ENCODE assay signal across 8 mouse cellular contexts in genomic region chr19:44195138-44195537, GRCm38 (mm10). TPM values are rescaled to one million over a fixed set of nuclear protein-coding genes. Genes with fewer than 3 reads are reported as not detected.
DNase-seq lines count a peak whose midpoint lies in the region.

No protein-coding gene starts in this region.

- DNase-seq in heart, adult 11 months: peak; percentile 88
- DNase-seq in heart, postnatal 25 days (ENCODE audit: low spot score): no peak
- peak; percentile 85 for DNase-seq in ZHBTc4 (ENCODE audit: low read depth, low spot score)
- DNase-seq in cerebellum, postnatal 36 days: peak; percentile 80 to 81
- peak; percentile 78 for DNase-seq in gastrocnemius, postnatal 10 days
- peak; percentile 38 for DNase-seq in layer of hippocampus, adult 9-10 months (ENCODE audit: low spot score)
- DNase-seq in lung, postnatal 4 days: peak; percentile 63 to 75
- DNase-seq in spleen, postnatal 10 days (ENCODE audit: low spot score in 2 of 2): peak; percentile 33 to 77

- intact Hi-C loops in heart, postnatal 25 days (cut with DNase I): loop anchor here (2.0 kb wide), 1 partner anchor 100 kb away; no protein-coding TSS in a partner anchor

RNA-seq across cellular contexts. Expression of gene Pkd2l1, which starts 2.9 kb away (rescaled TPM):
- total RNA-seq in heart, postnatal 25 days (2021): not detected
- total RNA-seq in gastrocnemius, postnatal 10 days (2021): not detected

RNA-seq across cellular contexts. Expression of gene Scd3, which starts 7.9 kb away (rescaled TPM):
- total RNA-seq in heart, postnatal 25 days (2021): not detected
- total RNA-seq in gastrocnemius, postnatal 10 days (2021): not detected

RNA-seq across cellular contexts. Expression of gene Bloc1s2, which starts 48.9 kb away (rescaled TPM):
- total RNA-seq in heart, postnatal 25 days (2021): 10 to 100 TPM; 17.8 to 18.2 TPM
- 10 to 100 TPM; 15.8 to 17.8 TPM for total RNA-seq in gastrocnemius, postnatal 10 days (2021)

RNA-seq across cellular contexts. Expression of gene Cwf19l1, which starts 59.5 kb away (rescaled TPM):
- total RNA-seq in heart, postnatal 25 days (2021): 1 to 10 TPM; 6.9 to 9.1 TPM
- total RNA-seq in gastrocnemius, postnatal 10 days (2021): 1 to 10 TPM; 7.7 to 8.7 TPM
